Mouse (Mus musculus) right cerebral cortex, postnatal 14 days (tissue): ENCODE results near the gene Cdh22.

Source experiments
- DNase-seq: peaks from one replicate; pipeline ENCODE4 v3.0.0; 2022

Cdh22 gene

GRCm38 (mm10) chr2:165078045-165078444, 156.6 kb downstream of the Cdh22 start:
- DNase-seq = no peak

GRCm38 (mm10) chr2:165077055-165077454, 157.6 kb downstream of the Cdh22 start:
- no peak for DNase-seq

- peak; percentile 86 for DNase-seq
These were observed 159.7 kb downstream of the Cdh22 start for GRCm38 (mm10) chr2:165074937-165075336.

- no peak for DNase-seq
These were observed 160.4 kb downstream of the Cdh22 start for GRCm38 (mm10) chr2:165074081-165074884.

GRCm38 (mm10) chr2:165073381-165073781, 161.3 kb downstream of the Cdh22 start:
- no peak for DNase-seq

- DNase-seq = peak; percentile 67
These were observed 164.4 kb downstream of the Cdh22 start for GRCm38 (mm10) chr2:165070096-165070816.

GRCm38 (mm10) chr2:165068806-165069205, 165.8 kb downstream of the Cdh22 start:
- no peak for DNase-seq

GRCm38 (mm10) chr2:165064489-165064888, 170.2 kb downstream of the Cdh22 start:
- DNase-seq = peak; percentile 56

GRCm38 (mm10) chr2:165061638-165062433, 172.8 kb downstream of the Cdh22 start:
- DNase-seq = no peak
